Mouse (Mus musculus) embryonic facial prominence, embryonic 12.5 days (tissue): ENCODE data around the gene Snx21. TPM values are rescaled to one million over a fixed set of nuclear protein-coding genes. Genes with fewer than 3 reads are reported as not detected.

Experiments used
- ATAC-seq: fragments of 200-750 bp; cut with Nextera tagmentation; 2 replicates; pipeline ENCODE4 v1.8.0; 2017; ENCODE audit not compliant: insufficient number of reproducible peaks, insufficient read depth, low FRiP score, low TSS enrichment
- H3K27ac ChIP-seq: fragments of 300-500 bp; sonication (generic); 2 replicates; pipeline ENCODE4 v1.5.1; 2016; ENCODE audit warnings: mild to moderate bottlenecking
- H3K27me3 ChIP-seq: fragments of 300-500 bp; sonication (generic); 2 replicates; pipeline ENCODE4 v1.6.1; 2016; ENCODE audit warnings: mild to moderate bottlenecking, moderate library complexity
- H3K36me3 ChIP-seq: fragments of 300-500 bp; sonication (generic); 2 replicates; pipeline ENCODE4 v1.6.1; 2016; ENCODE audit warnings: mild to moderate bottlenecking
- H3K4me1 ChIP-seq: fragments of 300-500 bp; sonication (generic); 2 replicates; pipeline ENCODE4 v1.6.1; 2016
- H3K4me2 ChIP-seq: fragments of 300-500 bp; sonication (generic); replicated peaks from 2 replicates; pipeline ENCODE4 v1.6.1; 2016; ENCODE audit warnings: mild to moderate bottlenecking, moderate library complexity
- H3K4me3 ChIP-seq: fragments of 300-500 bp; sonication (generic); 2 replicates; pipeline ENCODE4 v1.5.1; 2016; ENCODE audit warnings: mild to moderate bottlenecking
- H3K9ac ChIP-seq: fragments of 300-500 bp; sonication (generic); 2 replicates; pipeline ENCODE4 v1.6.1; 2016; ENCODE audit warnings: mild to moderate bottlenecking, moderate library complexity
- H3K9me3 ChIP-seq: fragments of 300-500 bp; sonication (generic); 2 replicates; pipeline ENCODE4 v1.6.1; 2016; ENCODE audit warnings: mild to moderate bottlenecking, moderate library complexity
- WGBS: fragments of 180-500 bp; shearing (Covaris S2); methylation state at CpG from one replicate; pipeline ENCODE4 v1.1.7; 2016; 5-methylcytosine and 5-hydroxymethylcytosine counted together
- polyA plus RNA-seq: library from polyadenylated mRNA; unstranded; fragments of >200 nt; fragmentation: Nextera tagmentation; extraction: Ambion mirVana; gene quantifications from 2 replicates; pipeline ENCODE4 v1.2.1, GENCODE M21; 2016

Snx21 gene
- polyA plus RNA-seq, 1 experiment from 2014 or later: 18.3 TPM

GRCm38 (mm10) chr2:164773229-164773988 is 12.2 kb upstream of the Snx21 start:
- no peak overlapping the region for H3K27ac ChIP-seq
- ATAC-seq: no peak
- H3K9me3 ChIP-seq: no peaks in the 10 kb centered on the region
- H3K4me3 ChIP-seq: no peak overlapping the region
- H3K9ac ChIP-seq: no peak overlapping the region
- 78% methylated on average over 14 of the region's 14 CpGs for WGBS
- no peak overlapping the region for H3K4me2 ChIP-seq
- peaks cover 23% of the 10 kb centered on the region for H3K4me1 ChIP-seq
- H3K27me3 ChIP-seq: 0 out of 2 replicates have a peak, but pooled peaks cover 4% of the 10 kb centered on the region
- peaks cover 21% of the 10 kb centered on the region for H3K36me3 ChIP-seq

- no peak overlapping the region for H3K9ac ChIP-seq
- no peak overlapping the region for H3K27ac ChIP-seq
- 0 out of 2 replicates have a peak, but pooled peaks cover 4% of the 10 kb centered on the region for H3K27me3 ChIP-seq
- no peak overlapping the region for H3K4me3 ChIP-seq
- no peak for ATAC-seq
- WGBS: 87% methylated on average over 5 of the region's 5 CpGs
- no peaks in the 10 kb centered on the region for H3K9me3 ChIP-seq
- H3K4me2 ChIP-seq: no peak overlapping the region
- peaks cover 23% of the 10 kb centered on the region for H3K4me1 ChIP-seq
- H3K36me3 ChIP-seq: peaks cover 21% of the 10 kb centered on the region
Measured at GRCm38 (mm10) chr2:164773989-164774364, 11.6 kb upstream of the Snx21 start.

GRCm38 (mm10) chr2:164776130-164776529 is 9.5 kb upstream of the Snx21 start:
- WGBS: 90% methylated on average over 6 of the region's 6 CpGs
- Histone ChIP-seq H3K27me3 (0 out of 2 replicates have a peak, but pooled peaks cover 4% of the 10 kb centered on the region), H3K4me1 (peaks cover 12% of the 10 kb centered on the region), H3K4me2 (no peak overlapping the region), H3K9me3 (no peaks in the 10 kb centered on the region), H3K4me3 (no peak overlapping the region), H3K9ac (no peak overlapping the region), H3K27ac (no peak overlapping the region), H3K36me3 (peaks cover 18% of the 10 kb centered on the region)
- ATAC-seq: no peak

GRCm38 (mm10) chr2:164776801-164777200 is 8.8 kb upstream of the Snx21 start:
- ATAC-seq: no peak
- H3K4me1 ChIP-seq: peaks cover 6% of the 10 kb centered on the region
- H3K4me3 ChIP-seq: no peak overlapping the region
- no peaks in the 10 kb centered on the region for H3K9me3 ChIP-seq
- no peak overlapping the region for H3K27ac ChIP-seq
- 0 out of 2 replicates have a peak, but pooled peaks cover 4% of the 10 kb centered on the region for H3K27me3 ChIP-seq
- peaks cover 12% of the 10 kb centered on the region for H3K36me3 ChIP-seq
- 66% methylated on average over 17 of the region's 17 CpGs for WGBS
- H3K9ac ChIP-seq: no peak overlapping the region
- no peak overlapping the region for H3K4me2 ChIP-seq

- peaks cover 5% of the 10 kb centered on the region; the same call in 1 of the 2 replicates for H3K36me3 ChIP-seq
- no peak for ATAC-seq
- H3K4me3 ChIP-seq: no peak overlapping the region
- H3K4me2 ChIP-seq: no peak overlapping the region
- H3K9me3 ChIP-seq: no peaks in the 10 kb centered on the region
- no peak overlapping the region for H3K27ac ChIP-seq
- 0 out of 2 replicates have a peak, but pooled peaks cover 4% of the 10 kb centered on the region for H3K27me3 ChIP-seq
- no peak overlapping the region for H3K9ac ChIP-seq
- WGBS: 84% methylated on average over 30 of the region's 30 CpGs
- peaks cover under 1% of the 10 kb centered on the region; the same call in 1 of the 2 replicates for H3K4me1 ChIP-seq
Measured at GRCm38 (mm10) chr2:164777246-164778014, 8.2 kb upstream of the Snx21 start.

DNA sequence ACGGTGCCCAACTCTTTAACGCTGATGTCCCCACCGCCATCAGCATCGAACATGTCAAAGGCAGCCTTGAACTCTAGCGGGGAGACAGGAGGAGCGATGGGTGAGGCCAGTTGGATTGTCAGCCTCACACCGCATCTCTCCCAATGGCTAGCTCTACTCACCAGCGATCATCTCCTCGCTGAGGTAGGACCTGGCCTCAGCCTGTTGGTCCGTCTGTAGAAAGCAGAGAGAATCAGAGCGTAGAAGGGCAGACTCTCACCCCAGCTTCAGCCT is 7.7 kb upstream of the Snx21 start:
- 92% methylated on average over 11 of the region's 11 CpGs for WGBS
- Histone ChIP-seq H3K4me1 (no peaks in the 10 kb centered on the region), H3K9me3 (no peaks in the 10 kb centered on the region), H3K27me3 (0 out of 2 replicates have a peak, but pooled peaks cover 4% of the 10 kb centered on the region), H3K4me2 (no peak overlapping the region), H3K27ac (no peak overlapping the region), H3K9ac (no peak overlapping the region), H3K36me3 (peaks cover 2% of the 10 kb centered on the region; the same call in 1 of the 2 replicates), H3K4me3 (no peak overlapping the region)
- no peak for ATAC-seq

DNA sequence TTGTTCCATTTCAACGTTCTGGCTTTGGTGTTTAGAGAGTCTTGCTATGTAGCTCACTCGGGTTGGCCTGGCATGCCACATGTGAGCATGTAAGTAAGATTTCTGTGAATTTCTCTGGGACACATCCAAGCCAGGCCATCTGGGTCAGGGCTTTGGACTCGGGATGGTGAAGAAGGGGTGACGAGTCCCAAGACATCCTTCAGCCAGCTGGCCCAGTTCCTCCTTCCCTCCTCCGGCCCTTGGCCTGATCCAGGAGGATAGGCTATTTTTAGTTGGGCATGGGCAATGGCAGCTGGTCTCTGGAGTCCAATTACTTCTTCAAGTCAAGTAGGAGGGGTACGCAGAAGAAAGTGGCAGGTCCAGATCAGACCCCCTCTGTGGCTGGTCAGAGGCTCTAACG is 6.8 kb upstream of the Snx21 start:
- 70% methylated on average over 7 of the region's 7 CpGs for WGBS
- no peak overlapping the region for H3K27ac ChIP-seq
- 0 out of 2 replicates have a peak, but pooled peaks cover 4% of the 10 kb centered on the region for H3K27me3 ChIP-seq
- no peak overlapping the region for H3K9ac ChIP-seq
- H3K4me1 ChIP-seq: no peaks in the 10 kb centered on the region
- ATAC-seq: no peak
- no peaks in the 10 kb centered on the region for H3K9me3 ChIP-seq
- no peak overlapping the region for H3K4me3 ChIP-seq
- H3K4me2 ChIP-seq: no peak overlapping the region
- no peaks in the 10 kb centered on the region for H3K36me3 ChIP-seq

DNA sequence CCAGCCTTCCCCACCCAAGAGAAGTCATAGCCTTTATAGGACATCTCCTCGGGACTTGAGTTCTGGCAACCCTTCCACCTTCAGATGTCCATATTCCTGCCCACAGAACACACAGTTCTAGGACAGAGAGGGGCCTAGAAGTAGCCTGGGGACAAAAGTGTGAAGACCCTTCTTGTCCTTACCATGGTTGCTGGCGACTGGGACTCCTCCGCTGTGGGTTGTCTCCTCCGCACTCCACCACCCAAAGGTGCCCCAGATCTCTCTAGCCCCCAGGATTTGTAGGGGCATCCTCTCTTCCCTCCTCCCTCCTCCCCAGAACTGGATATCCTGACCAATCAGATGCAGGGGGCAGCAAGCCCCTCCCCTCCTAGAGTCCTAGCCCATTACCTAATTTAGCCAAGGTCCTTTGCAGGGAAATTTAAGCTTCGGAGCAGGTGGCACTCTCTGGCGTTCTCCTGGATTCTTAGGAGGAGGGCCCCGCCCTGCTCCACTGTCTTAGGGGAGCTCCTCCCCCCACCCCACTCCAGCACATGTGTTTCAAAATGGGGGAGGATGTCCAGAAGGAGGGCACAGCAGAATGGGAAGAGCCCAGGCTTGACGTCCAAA is 6.0 kb upstream of the Snx21 start, which contains the start of gene Tnnc2:
TSS of gene Tnnc2 (minus strand) at position 487 of the 606 bp plus-strand sequence.
- Histone ChIP-seq H3K4me1 (peaks cover 3% of the 10 kb centered on the region; the same call in 1 of the 2 replicates), H3K9me3 (no peaks in the 10 kb centered on the region), H3K27ac (no peak within 1 kb of the TSS), H3K9ac (no peak within 1 kb of the TSS), H3K27me3 (0 out of 2 replicates have a peak, but pooled peaks cover 4% of the 10 kb centered on the region), H3K36me3 (no peaks in the 10 kb centered on the region), H3K4me2 (no peak within 1 kb of the TSS), H3K4me3 (no peak within 1 kb of the TSS)
- WGBS: 69% methylated on average over 8 of the region's 8 CpGs
- ATAC-seq: no peak

GRCm38 (mm10) chr2:164781876-164782275 is 3.7 kb upstream of the Snx21 start:
- WGBS: 63% methylated on average over 4 of the region's 4 CpGs

GRCm38 (mm10) chr2:164783926-164784581 is 1.6 kb upstream of the Snx21 start:
- Histone ChIP-seq H3K4me3 (no peak overlapping the region), H3K36me3 (0 out of 2 replicates have a peak, but pooled peaks cover 4% of the 10 kb centered on the region), H3K27ac (no peak overlapping the region), H3K27me3 (no peaks in the 10 kb centered on the region), H3K4me1 (peaks cover 15% of the 10 kb centered on the region; the same call in 1 of the 2 replicates), H3K4me2 (peak overlapping the region; percentile 64; the same call in 1 of the 2 replicates), H3K9me3 (no peaks in the 10 kb centered on the region), H3K9ac (no peak overlapping the region)
- no peak for ATAC-seq
- WGBS: 71% methylated on average over 7 of the region's 7 CpGs

More at GRCm38 (mm10) chr2:164781876-164782275, 3.7 kb upstream of the Snx21 start:
- Histone ChIP-seq H3K9ac (no peak overlapping the region), H3K9me3 (no peaks in the 10 kb centered on the region), H3K4me2 (no peak overlapping the region), H3K4me1 (peaks cover 12% of the 10 kb centered on the region; the same call in 1 of the 2 replicates), H3K4me3 (no peak overlapping the region), H3K27me3 (0 out of 2 replicates have a peak, but pooled peaks cover 2% of the 10 kb centered on the region), H3K27ac (no peak overlapping the region), H3K36me3 (no peaks in the 10 kb centered on the region)
- no peak for ATAC-seq

- 0 out of 2 replicates have a peak, but pooled peaks cover 4% of the 10 kb centered on the region for H3K36me3 ChIP-seq
- peak overlapping the region; percentile 67 for H3K27ac ChIP-seq
- no peak for ATAC-seq
- H3K4me1 ChIP-seq: peaks cover 15% of the 10 kb centered on the region; the same call in 1 of the 2 replicates
- no peaks in the 10 kb centered on the region for H3K27me3 ChIP-seq
- H3K4me3 ChIP-seq: peak overlapping the region; percentile 57
- H3K9me3 ChIP-seq: no peaks in the 10 kb centered on the region
- peak overlapping the region; percentile 64 for H3K4me2 ChIP-seq
- H3K9ac ChIP-seq: peak overlapping the region; percentile 78
- 16% methylated on average over 7 of the region's 7 CpGs for WGBS
Measured at GRCm38 (mm10) chr2:164784869-164785420, 678 bp upstream of the Snx21 start.
